In genomic region chr5:63938575-63938974, GRCm38 (mm10) we compare ENCODE assay signal across 9 mouse cellular contexts. TPM values are rescaled to one million over a fixed set of nuclear protein-coding genes. Genes with fewer than 3 reads are reported as not detected.
DNase-seq lines count a peak whose midpoint lies in the region; ATAC-seq and TF ChIP-seq lines count a peak whose summit lies in the region.
"Had no signal": no experiment of that assay in that cellular context is flagged by ENCODE, and none has a peak within 500 bp of the region (broad histone marks: within the 10 kb centered on the region; RNA-seq: fewer than 3 reads in every experiment).

No protein-coding gene starts in this region.

- TF ChIP-seq EP300 in liver, postnatal 0 days (IDR thresholded peaks at IDR 0.05; ENCODE audit: low read depth), result no peak; the same call in 1 of the 2 replicates

- H3K4me1 ChIP-seq in lung, adult 2 months (ENCODE audit: control insufficient read depth, insufficient read depth, low read length), result peaks cover 6% of the 10 kb centered on the region
- peaks cover 19% of the 10 kb centered on the region for H3K4me1 ChIP-seq in liver, postnatal 0 days (ENCODE audit: insufficient read depth)
- H3K4me1 ChIP-seq in kidney, embryonic 15.5 days, result peaks cover 16% of the 10 kb centered on the region
- H3K4me1 ChIP-seq: hindbrain, embryonic 15.5 days had no signal

- H3K4me3 ChIP-seq in lung, adult 2 months (replicated peaks; ENCODE audit: extremely low read depth, low read depth, low read length), result no peak overlapping the region
- H3K4me3 ChIP-seq in liver, postnatal 0 days (ENCODE audit: low read depth, low read length), result no peak overlapping the region
- no peak overlapping the region for H3K4me3 ChIP-seq in kidney, embryonic 15.5 days (replicated peaks)
- H3K4me3 ChIP-seq: hindbrain, embryonic 15.5 days had no signal

- no peaks in the 10 kb centered on the region for H3K27me3 ChIP-seq in liver, postnatal 0 days (ENCODE audit: insufficient read depth, low read length)
- no peaks in the 10 kb centered on the region for H3K27me3 ChIP-seq in kidney, embryonic 15.5 days
- H3K27me3 ChIP-seq: hindbrain, embryonic 15.5 days had no signal

- H3K4me2 ChIP-seq in liver, postnatal 0 days (ENCODE audit: low read depth, low read length), result 0 out of 2 replicates have a peak overlapping the region, but pooled peaks have one; percentile 3
- H3K4me2 ChIP-seq in kidney, embryonic 15.5 days, result no peak overlapping the region
- H3K4me2 ChIP-seq: hindbrain, embryonic 15.5 days had no signal

- peak; percentile 62 to 79 for DNase-seq in adrenal gland, adult (ENCODE audit: inconsistent age in 2 of 2, low spot score in 1 of 2)
- no peak for DNase-seq in adrenal gland, adult 18-20 months (ENCODE audit: low spot score in 2 of 2)
- peak; percentile 53 to 54 for DNase-seq in lung, adult 18-20 months
- no peak for DNase-seq in lung, adult 2 months
- peak; percentile 59 for DNase-seq in liver, postnatal 0 days
- DNase-seq in spleen, adult 18-20 months, result peak; percentile 28 to 34
- no peak for DNase-seq in gastrocnemius, adult 18-20 months (ENCODE audit: low spot score)

- peak; percentile 48 for ATAC-seq in liver, postnatal 0 days
- ATAC-seq in kidney, embryonic 15.5 days (replicated peaks; ENCODE audit: low FRiP score), result no peak

- no peak overlapping the region for H3K9ac ChIP-seq in liver, postnatal 0 days (replicated peaks)
- no peak overlapping the region for H3K9ac ChIP-seq in kidney, embryonic 15.5 days
- H3K9ac ChIP-seq: hindbrain, embryonic 15.5 days had no signal

- no peaks in the 10 kb centered on the region for H3K9me3 ChIP-seq in liver, postnatal 0 days (ENCODE audit: low read length)
- no peaks in the 10 kb centered on the region for H3K9me3 ChIP-seq in kidney, embryonic 15.5 days (replicated peaks)
- H3K9me3 ChIP-seq: hindbrain, embryonic 15.5 days had no signal

- no peak for TF ChIP-seq POLR2A in lung, adult 2 months (IDR thresholded peaks at IDR 0.05; ENCODE audit: borderline replicate concordance, extremely low read depth, low read depth, low read length)

- H3K27ac ChIP-seq in liver, postnatal 0 days (ENCODE audit: low read depth), result peak overlapping the region; percentile 91
- no peak overlapping the region for H3K27ac ChIP-seq in kidney, embryonic 15.5 days
- H3K27ac ChIP-seq: hindbrain, embryonic 15.5 days had no signal

- H3K36me3 ChIP-seq in liver, postnatal 0 days (replicated peaks; ENCODE audit: insufficient read depth, low read length), result peaks cover 9% of the 10 kb centered on the region; the same call in 1 of the 2 replicates
- H3K36me3 ChIP-seq in kidney, embryonic 15.5 days, result peaks cover 28% of the 10 kb centered on the region
- H3K36me3 ChIP-seq: hindbrain, embryonic 15.5 days had no signal

- WGBS in lung, adult 2 months, result 28% methylated on average over 4 of the region's 4 CpGs
- 5% methylated on average over 4 of the region's 4 CpGs for WGBS in liver, postnatal 0 days (ENCODE audit: insufficient replicate concordance)
- 81% methylated on average over 4 of the region's 4 CpGs for WGBS in kidney, embryonic 15.5 days

- TF ChIP-seq CTCF in lung, adult 2 months (IDR thresholded peaks at IDR 0.05; ENCODE audit: insufficient read depth, low read length), result no peak
- no peak for TF ChIP-seq CTCF in liver, postnatal 0 days (IDR thresholded peaks at IDR 0.05; ENCODE audit: low read depth)

RNA-seq across cellular contexts. Expression of gene Rell1, which starts 30.1 kb away (rescaled TPM):
- 100 to 1,000 TPM in 1 of 2 experiments, 10 to 100 TPM in 1; 69.2 to 115 TPM for total RNA-seq in adrenal gland, adult 18-20 months (2021)
- 13.5 and 15.0 TPM in 2 replicates for polyA plus RNA-seq in lung, adult 2 months (2012; rRNA removed)
- polyA plus RNA-seq in liver, postnatal 0 days (2015; fragmentation: Nextera tagmentation; extraction: Ambion mirVana), result 10.4 and 10.6 TPM in 2 replicates
- polyA plus RNA-seq in kidney, embryonic 15.5 days (2015; fragmentation: Nextera tagmentation; extraction: Ambion mirVana), result 24.0 and 25.5 TPM in 2 replicates
- 10 to 100 TPM in 1 of 2 experiments, 1 to 10 TPM in 1; 9.3 to 10.7 TPM for total RNA-seq in gastrocnemius, adult 18-20 months (2021)

Comparison
In these comparisons a context has a peak if more than half of its experiments do, and no peak if none do; other contexts are left out.
1. DNase-seq: peak in adrenal gland, adult (2 of 2), lung, adult 18-20 months (2 of 2), liver, postnatal 0 days (single experiment) and spleen, adult 18-20 months (2 of 2); none in adrenal gland, adult 18-20 months (0 of 2), lung, adult 2 months (single experiment) and gastrocnemius, adult 18-20 months (single experiment).